Mouse (Mus musculus): Measurements from ENCODE around the gene Nbeal2. TPM values are rescaled to one million over a fixed set of nuclear protein-coding genes. Genes with fewer than 3 reads are reported as not detected.

Nbeal2 gene
- 0.40 and 0.66 TPM in 2 replicates for polyA plus RNA-seq (2015; fragmentation: Nextera tagmentation; extraction: Ambion mirVana)

GRCm38 (mm10) chr9:110653655-110654461 lies at the start of gene Nbeal2:
Nbeal2 (minus strand) TSS chr9:110654161.

GRCm38 (mm10) chr9:110656249-110657221 lies 2.6 kb upstream of the Nbeal2 start, which contains the start of gene Ccdc12:
Ccdc12 (plus strand) TSS chr9:110656503.

GRCm38 (mm10) chr9:110624361-110625166 lies 29.4 kb downstream of the Nbeal2 start, which contains the start of gene Nradd:
Nradd (minus strand) TSS chr9:110624452.

Small RNA genes within 50 kb of the gene (microRNA-seq; reads per million reads assigned to microRNA genes)
- 0 reads per million in 2 experiments for gene Mir8107

Other genes with a start within 250 kb of the Nbeal2 start
- gene Ptpn23, start 245.9 kb downstream of the Nbeal2 start, polyA plus RNA-seq (2015; fragmentation: Nextera tagmentation; extraction: Ambion mirVana): 4.8 and 5.8 TPM in 2 replicates
- gene Ngp, start 234.4 kb downstream of the Nbeal2 start, polyA plus RNA-seq (2015; fragmentation: Nextera tagmentation; extraction: Ambion mirVana): 1.5 and 3.0 TPM in 2 replicates
- gene Klhl18, start 177.5 kb downstream of the Nbeal2 start, polyA plus RNA-seq (2015; fragmentation: Nextera tagmentation; extraction: Ambion mirVana): 4.3 and 4.9 TPM in 2 replicates
- 0.40 and 0.72 TPM in 2 replicates for gene Kif9, start 177.2 kb downstream of the Nbeal2 start, polyA plus RNA-seq (2015; fragmentation: Nextera tagmentation; extraction: Ambion mirVana)
- gene Setd2, start 121.6 kb downstream of the Nbeal2 start, polyA plus RNA-seq (2015; fragmentation: Nextera tagmentation; extraction: Ambion mirVana): 13.0 and 15.4 TPM in 2 replicates
- gene Nradd, start 29.7 kb downstream of the Nbeal2 start, polyA plus RNA-seq (2015; fragmentation: Nextera tagmentation; extraction: Ambion mirVana): 10.1 and 10.6 TPM in 2 replicates
- gene Ccdc12, start 2.3 kb upstream of the Nbeal2 start, polyA plus RNA-seq (2015; fragmentation: Nextera tagmentation; extraction: Ambion mirVana): 97.7 and 106 TPM in 2 replicates
- gene Myl3, start 87.7 kb upstream of the Nbeal2 start, polyA plus RNA-seq (2015; fragmentation: Nextera tagmentation; extraction: Ambion mirVana): 239 and 303 TPM in 2 replicates
- 10.1 and 16.0 TPM in 2 replicates for gene Pth1r, start 93.0 kb upstream of the Nbeal2 start, polyA plus RNA-seq (2015; fragmentation: Nextera tagmentation; extraction: Ambion mirVana)
- not detected in 2 replicates for gene Prss42, start 144.0 kb upstream of the Nbeal2 start, polyA plus RNA-seq (2015; fragmentation: Nextera tagmentation; extraction: Ambion mirVana)
- not detected in 2 replicates for gene Prss44, start 159.8 kb upstream of the Nbeal2 start, polyA plus RNA-seq (2015; fragmentation: Nextera tagmentation; extraction: Ambion mirVana)
- gene Prss43, start 172.5 kb upstream of the Nbeal2 start, polyA plus RNA-seq (2015; fragmentation: Nextera tagmentation; extraction: Ambion mirVana): not detected in 2 replicates
- gene Prss45, start 180.4 kb upstream of the Nbeal2 start, polyA plus RNA-seq (2015; fragmentation: Nextera tagmentation; extraction: Ambion mirVana): not detected in 2 replicates
- not detected in 2 replicates for gene Prss46, start 190.3 kb upstream of the Nbeal2 start, polyA plus RNA-seq (2015; fragmentation: Nextera tagmentation; extraction: Ambion mirVana)
- gene Prss50, start 203.8 kb upstream of the Nbeal2 start, polyA plus RNA-seq (2015; fragmentation: Nextera tagmentation; extraction: Ambion mirVana): not detected in 2 replicates
- gene Als2cl, start 225.7 kb upstream of the Nbeal2 start, polyA plus RNA-seq (2015; fragmentation: Nextera tagmentation; extraction: Ambion mirVana): 1.3 and 1.9 TPM in 2 replicates
- 0.29 and 0.50 TPM in 2 replicates for gene Tmie, start 226.0 kb upstream of the Nbeal2 start, polyA plus RNA-seq (2015; fragmentation: Nextera tagmentation; extraction: Ambion mirVana)

All from skeletal muscle tissue, postnatal 0 days (tissue).